Mouse (Mus musculus): ENCODE measurements around the gene Tusc2. TPM values are rescaled to one million over a fixed set of nuclear protein-coding genes. Genes with fewer than 3 reads are reported as not detected.
A peak's percentile ranks its signal among the peaks of the same experiment; 100 is the strongest.

The Tusc2 gene
- polyA plus RNA-seq, 1 experiment from 2014 or later = 114 TPM

GRCm38 (mm10) chr9:107582509-107583062 lies 19.5 kb downstream of the Tusc2 start:
- no peak overlapping the region for H3K4me2 ChIP-seq

GRCm38 (mm10) chr9:107583174-107583573 lies 20.1 kb downstream of the Tusc2 start:
- H3K4me2 ChIP-seq = no peak overlapping the region
- no peak for ATAC-seq (ENCODE audit: low read depth)
- no peaks in the 10 kb centered on the region for H3K9me3 ChIP-seq
- 93% methylated on average over 14 of the region's 14 CpGs for WGBS
- H3K36me3 ChIP-seq = peaks cover 16% of the 10 kb centered on the region
- H3K27ac ChIP-seq (replicated peaks) = no peak overlapping the region
- H3K4me1 ChIP-seq (replicated peaks) = peaks cover 36% of the 10 kb centered on the region
- H3K4me3 ChIP-seq = no peak overlapping the region
- H3K9ac ChIP-seq = no peak overlapping the region
- H3K27me3 ChIP-seq = no peaks in the 10 kb centered on the region

More at GRCm38 (mm10) chr9:107582509-107583062, 19.5 kb downstream of the Tusc2 start:
- peaks cover 32% of the 10 kb centered on the region for H3K4me1 ChIP-seq (replicated peaks)
- H3K9ac ChIP-seq = 0 out of 2 replicates have a peak overlapping the region, but pooled peaks have one; percentile 85
- 92% methylated on average over 7 of the region's 7 CpGs for WGBS
- H3K9me3 ChIP-seq = no peaks in the 10 kb centered on the region
- ATAC-seq (ENCODE audit: low read depth) = no peak
- H3K4me3 ChIP-seq = no peak overlapping the region
- peaks cover 16% of the 10 kb centered on the region for H3K36me3 ChIP-seq
- no peak overlapping the region for H3K27ac ChIP-seq (replicated peaks)
- no peaks in the 10 kb centered on the region for H3K27me3 ChIP-seq

- Histone ChIP-seq H3K9me3 (no peaks in the 10 kb centered on the region), H3K36me3 (peaks cover 37% of the 10 kb centered on the region), H3K4me3 (no peak overlapping the region), H3K27me3 (no peaks in the 10 kb centered on the region), H3K27ac (replicated peaks) (no peak overlapping the region), H3K9ac (no peak overlapping the region), H3K4me1 (replicated peaks) (peaks cover 20% of the 10 kb centered on the region), H3K4me2 (no peak overlapping the region; the same call in 1 of the 2 replicates)
- ATAC-seq (ENCODE audit: low read depth) = no peak
- WGBS = 88% methylated on average over 5 of the region's 5 CpGs
Observed at GRCm38 (mm10) chr9:107586504-107586903, 23.4 kb downstream of the Tusc2 start.

GRCm38 (mm10) chr9:107586974-107587832 lies 24.1 kb downstream of the Tusc2 start, which contains the start of gene Ifrd2:
Gene Ifrd2 (plus strand): TSS chr9:107587642.
- ATAC-seq (ENCODE audit: low read depth) = peak; percentile 98
- WGBS = 14% methylated on average over 46 of the region's 46 CpGs
- H3K4me2 ChIP-seq = peak within 1 kb of the TSS; percentile 79
- H3K4me1 ChIP-seq (replicated peaks) = peaks cover 13% of the 10 kb centered on the region
- peaks cover 44% of the 10 kb centered on the region for H3K36me3 ChIP-seq
- H3K27me3 ChIP-seq = no peaks in the 10 kb centered on the region
- H3K9me3 ChIP-seq = no peaks in the 10 kb centered on the region
- H3K9ac ChIP-seq = peak within 1 kb of the TSS; percentile 65
- H3K4me3 ChIP-seq = peak within 1 kb of the TSS; percentile 64
- H3K27ac ChIP-seq (replicated peaks) = no peak within 1 kb of the TSS

- ATAC-seq (ENCODE audit: low read depth) = peak; percentile 46; the same call in 1 of the 2 replicates
- H3K4me1 ChIP-seq (replicated peaks) = peaks cover 15% of the 10 kb centered on the region
- H3K4me3 ChIP-seq = peak overlapping the region; percentile 64
- H3K4me2 ChIP-seq = peak overlapping the region; percentile 79
- peaks cover 45% of the 10 kb centered on the region for H3K36me3 ChIP-seq
- no peaks in the 10 kb centered on the region for H3K27me3 ChIP-seq
- 6% methylated on average over 33 of the region's 33 CpGs for WGBS
- no peaks in the 10 kb centered on the region for H3K9me3 ChIP-seq
- no peak overlapping the region for H3K27ac ChIP-seq (replicated peaks)
- H3K9ac ChIP-seq = peak overlapping the region; percentile 65
Observed at GRCm38 (mm10) chr9:107587833-107588639, 25.0 kb downstream of the Tusc2 start.

- Histone ChIP-seq H3K4me3 (no peak overlapping the region), H3K4me2 (no peak overlapping the region), H3K4me1 (replicated peaks) (peaks cover 27% of the 10 kb centered on the region), H3K36me3 (peaks cover 49% of the 10 kb centered on the region), H3K27me3 (no peaks in the 10 kb centered on the region), H3K9ac (no peak overlapping the region), H3K27ac (replicated peaks) (no peak overlapping the region), H3K9me3 (no peaks in the 10 kb centered on the region)
- no peak for ATAC-seq (ENCODE audit: low read depth)
- 95% methylated on average over 25 of the region's 25 CpGs for WGBS
Observed at GRCm38 (mm10) chr9:107590058-107590772, 27.2 kb downstream of the Tusc2 start.

GRCm38 (mm10) chr9:107590773-107591060 lies 27.7 kb downstream of the Tusc2 start:
- Histone ChIP-seq H3K27me3 (no peaks in the 10 kb centered on the region), H3K4me1 (replicated peaks) (peaks cover 27% of the 10 kb centered on the region), H3K27ac (replicated peaks) (no peak overlapping the region), H3K36me3 (peaks cover 49% of the 10 kb centered on the region), H3K9me3 (no peaks in the 10 kb centered on the region), H3K9ac (no peak overlapping the region), H3K4me3 (no peak overlapping the region), H3K4me2 (no peak overlapping the region)
- WGBS = 96% methylated on average over 6 of the region's 6 CpGs
- ATAC-seq (ENCODE audit: low read depth) = no peak

GRCm38 (mm10) chr9:107593101-107593976 lies 30.3 kb downstream of the Tusc2 start:
- Histone ChIP-seq H3K9me3 (no peaks in the 10 kb centered on the region), H3K9ac (peak overlapping the region; percentile 39), H3K4me3 (no peak overlapping the region), H3K4me2 (no peak overlapping the region), H3K27me3 (no peaks in the 10 kb centered on the region), H3K36me3 (peaks cover 49% of the 10 kb centered on the region), H3K27ac (replicated peaks) (0 out of 2 replicates have a peak overlapping the region, but pooled peaks have one; percentile 7), H3K4me1 (replicated peaks) (peaks cover 22% of the 10 kb centered on the region)
- WGBS = 80% methylated on average over 11 of the region's 11 CpGs
- ATAC-seq (ENCODE audit: low read depth) = no peak

- ATAC-seq (ENCODE audit: low read depth) = no peak
- Histone ChIP-seq H3K4me1 (replicated peaks) (peaks cover 16% of the 10 kb centered on the region), H3K36me3 (peaks cover 49% of the 10 kb centered on the region), H3K4me3 (no peak overlapping the region), H3K27ac (replicated peaks) (no peak overlapping the region), H3K4me2 (no peak overlapping the region), H3K9me3 (no peaks in the 10 kb centered on the region), H3K27me3 (no peaks in the 10 kb centered on the region), H3K9ac (0 out of 2 replicates have a peak overlapping the region, but pooled peaks have one; percentile 12)
- 61% methylated on average over 8 of the region's 8 CpGs for WGBS
Observed at GRCm38 (mm10) chr9:107594281-107595062, 31.4 kb downstream of the Tusc2 start.

All from neural tube, embryonic 13.5 days (tissue).